Mouse (Mus musculus) ES-E14 (cell line): ENCODE results near the gene Olfr66.

Experiments used
- CHD2 ChIP-seq: IDR thresholded peaks from 2 replicates; pipeline ENCODE4 v1.6.1; 2014; ENCODE audit warnings: mild to moderate bottlenecking, low read depth, low read length, inconsistent platforms
- HCFC1 ChIP-seq: IDR thresholded peaks from 2 replicates; pipeline ENCODE4 v1.6.1; 2012; ENCODE audit warnings: low read length, inconsistent platforms, borderline replicate concordance; ENCODE audit not compliant: insufficient read depth
- MAFK ChIP-seq: IDR thresholded peaks from 2 replicates; pipeline ENCODE4 v1.6.1; 2014; ENCODE audit warnings: mild to moderate bottlenecking, low read depth, low read length, inconsistent platforms; ENCODE audit not compliant: insufficient read depth
- ZNF384 ChIP-seq: IDR thresholded peaks from 2 replicates; pipeline ENCODE4 v1.6.1; 2012; ENCODE audit warnings: low read depth, low read length, inconsistent platforms

DNA sequence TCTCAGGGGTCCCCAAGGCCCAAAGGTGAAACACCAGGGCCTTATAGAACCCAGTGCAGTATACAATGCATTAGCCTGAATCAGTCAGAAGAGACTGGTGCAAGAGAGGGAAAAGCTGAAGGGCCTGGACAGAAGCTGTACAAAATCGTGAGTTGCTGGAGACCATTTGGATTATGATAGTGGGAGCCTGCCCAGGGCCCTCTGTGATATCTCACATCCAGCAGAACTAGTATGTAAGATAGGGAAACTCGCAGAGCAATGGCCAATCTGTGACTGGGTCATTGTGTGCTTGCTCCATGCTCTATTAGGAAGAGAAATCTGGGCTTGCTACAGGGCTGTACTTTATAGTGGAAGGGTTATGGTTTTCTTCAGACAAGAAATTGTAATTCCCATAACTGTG is 48.2 kb upstream of the Olfr66 start, which contains the start of gene Olfr632:
- no peak for TF ChIP-seq CHD2
- no peak for TF ChIP-seq MAFK
- no peak for TF ChIP-seq ZNF384
- TF ChIP-seq HCFC1 = no peak
